In the genomic region with DNA sequence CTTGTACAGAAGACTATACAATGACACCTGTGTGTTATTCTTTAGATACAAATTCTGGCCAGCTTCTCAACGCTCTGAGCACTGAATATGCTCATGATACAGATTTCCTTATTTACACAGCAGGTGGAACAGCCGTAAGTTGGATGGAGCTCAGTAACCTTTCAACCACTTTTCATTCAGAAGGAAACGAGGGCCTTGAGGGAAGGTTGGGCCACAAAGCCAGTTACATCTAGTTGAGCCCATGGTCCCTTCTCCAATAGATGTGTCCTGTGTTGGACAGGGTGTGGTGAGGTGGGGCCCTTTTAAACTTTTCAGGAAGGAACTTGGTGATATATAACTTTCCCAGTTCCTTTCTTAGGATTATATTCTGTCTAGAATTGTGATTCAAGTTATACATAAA, we compare ENCODE assay signal across 28 mouse cellular contexts. TPM values are rescaled to one million over a fixed set of nuclear protein-coding genes. Genes with fewer than 3 reads are reported as not detected.
"Had no signal": no experiment of that assay in that cellular context is flagged by ENCODE, and none has a peak within 500 bp of the region (broad histone marks: within the 10 kb centered on the region; RNA-seq: fewer than 3 reads in every experiment).

No protein-coding gene starts in this region.

- H3K4me3 ChIP-seq: lung, embryonic 15.5 days; megakaryocyte, embryonic 14.5 days; midbrain, embryonic 13.5 days; midbrain, embryonic 15.5 days; myocyte; neural tube, embryonic 13.5 days; neural tube, embryonic 15.5 days had no signal

- DNase-seq: liver, postnatal 0 days; lung, adult 2 months; lung, postnatal 14 days; lung, postnatal 36 days; retina, postnatal 1 day; right cerebral cortex, adult 18-20 months; right cerebral cortex, postnatal 25 days; right cerebral cortex, postnatal 4 days; spleen, adult 18-20 months; thymus, adult 2 months; thymus, postnatal 25 days; thymus, postnatal 4 days had no signal

- H3K27me3 ChIP-seq: lung, embryonic 15.5 days; megakaryocyte, embryonic 14.5 days; midbrain, embryonic 13.5 days; midbrain, embryonic 15.5 days; neural tube, embryonic 13.5 days; neural tube, embryonic 15.5 days had no signal

- H3K4me1 ChIP-seq: lung, embryonic 15.5 days; megakaryocyte, embryonic 14.5 days; midbrain, embryonic 13.5 days; midbrain, embryonic 15.5 days; neural tube, embryonic 13.5 days; neural tube, embryonic 15.5 days had no signal

- H3K27ac ChIP-seq: lung, embryonic 15.5 days; macrophage; midbrain, embryonic 13.5 days; midbrain, embryonic 15.5 days; neural tube, embryonic 13.5 days; neural tube, embryonic 15.5 days had no signal

- H3K9ac ChIP-seq: liver, postnatal 0 days; lung, embryonic 15.5 days; midbrain, embryonic 13.5 days; midbrain, embryonic 15.5 days; neural tube, embryonic 13.5 days; neural tube, embryonic 15.5 days had no signal

- H3K36me3 ChIP-seq: lung, embryonic 15.5 days; midbrain, embryonic 13.5 days; midbrain, embryonic 15.5 days; neural tube, embryonic 13.5 days; neural tube, embryonic 15.5 days had no signal

- H3K9me3 ChIP-seq: lung, embryonic 15.5 days; midbrain, embryonic 13.5 days; midbrain, embryonic 15.5 days; neural tube, embryonic 13.5 days; neural tube, embryonic 15.5 days had no signal

- H3K4me2 ChIP-seq: lung, embryonic 15.5 days; midbrain, embryonic 11.5 days; midbrain, embryonic 13.5 days; midbrain, embryonic 15.5 days; neural tube, embryonic 13.5 days; neural tube, embryonic 15.5 days had no signal

- ATAC-seq: liver, postnatal 0 days; lung, postnatal 0 days; midbrain, embryonic 13.5 days; midbrain, embryonic 15.5 days had no signal

RNA-seq across cellular contexts. Expression of gene Ckmt2, which starts 22.3 kb away (rescaled TPM):
- total RNA-seq: megakaryocyte progenitor cell, adult 5-6 weeks; midbrain, postnatal 0 days had no signal
- polyA plus RNA-seq: macrophage; midbrain, embryonic 11.5 days; midbrain, embryonic 13.5 days; midbrain, embryonic 15.5 days; midbrain, postnatal 0 days; neural tube, embryonic 11.5 days; small intestine, adult 2 months; stomach, embryonic 14.5 days; urinary bladder, adult 2 months had no signal
